Mouse (Mus musculus): ENCODE measurements around the gene Olfr1014.

DNA sequence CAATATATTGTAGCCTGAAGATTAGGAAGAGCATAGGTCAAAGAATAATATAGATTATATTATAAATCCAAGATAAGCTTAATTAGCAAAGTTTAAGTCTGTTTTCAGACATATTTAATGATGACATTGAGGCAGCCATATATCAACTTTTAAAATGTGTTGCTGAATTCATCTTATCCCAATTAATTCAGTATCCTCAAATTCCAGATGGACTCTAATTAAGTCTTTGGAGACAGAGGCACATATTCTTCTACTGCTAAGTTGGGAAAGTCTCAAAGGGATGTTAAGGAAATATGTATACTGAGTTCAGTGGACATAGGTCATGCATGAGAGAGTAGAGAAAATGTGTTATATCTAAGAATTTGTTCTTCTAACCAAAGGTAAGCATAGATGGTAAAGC lies 9.2 kb downstream of the Olfr1014 start, which contains the start of gene Olfr1015:
- TF ChIP-seq ETS1 (conservative IDR thresholded peaks at IDR 0.05; ENCODE audit: low read depth, low read length): no peak
- TF ChIP-seq CHD2 (IDR thresholded peaks at IDR 0.05; ENCODE audit: low read length): no peak
- no peak for TF ChIP-seq POLR2A (IDR thresholded peaks at IDR 0.05; ENCODE audit: low read depth, low read length)
